Mouse (Mus musculus): Measurements from ENCODE around the gene Vmn2r70. TPM values are rescaled to one million over a fixed set of nuclear protein-coding genes. Genes with fewer than 3 reads are reported as not detected.

Vmn2r70 gene
- under 1 TPM in 1 of 2 experiments, not detected in 1; 0.11 TPM for polyA plus RNA-seq (2017; shearing (Covaris generic))

GRCm38 (mm10) chr7:85569092-85569491 lies at the start of gene Vmn2r70:
Gene Vmn2r70 (minus strand): TSS chr7:85569192.

GRCm38 (mm10) chr7:85562787-85563186 lies 6.2 kb downstream of the Vmn2r70 start, which contains the start of gene Vmn2r71:
Gene Vmn2r71 (plus strand): TSS chr7:85563087.

Other genes with a start within 250 kb of the Vmn2r70 start
- gene Vmn2r69, start 153.3 kb downstream of the Vmn2r70 start, polyA plus RNA-seq (2017; shearing (Covaris generic)) = under 1 TPM in 1 of 2 experiments, not detected in 1; 0.05 TPM
- gene Vmn2r71, start 6.1 kb downstream of the Vmn2r70 start, polyA plus RNA-seq (2017; shearing (Covaris generic)) = under 1 TPM in 1 of 2 experiments, not detected in 1; 0.18 TPM
- gene Vmn2r72, start 185.9 kb upstream of the Vmn2r70 start, polyA plus RNA-seq (2017; shearing (Covaris generic)) = not detected